ENCODE assay signal across 15 mouse cellular contexts in the genomic region with DNA sequence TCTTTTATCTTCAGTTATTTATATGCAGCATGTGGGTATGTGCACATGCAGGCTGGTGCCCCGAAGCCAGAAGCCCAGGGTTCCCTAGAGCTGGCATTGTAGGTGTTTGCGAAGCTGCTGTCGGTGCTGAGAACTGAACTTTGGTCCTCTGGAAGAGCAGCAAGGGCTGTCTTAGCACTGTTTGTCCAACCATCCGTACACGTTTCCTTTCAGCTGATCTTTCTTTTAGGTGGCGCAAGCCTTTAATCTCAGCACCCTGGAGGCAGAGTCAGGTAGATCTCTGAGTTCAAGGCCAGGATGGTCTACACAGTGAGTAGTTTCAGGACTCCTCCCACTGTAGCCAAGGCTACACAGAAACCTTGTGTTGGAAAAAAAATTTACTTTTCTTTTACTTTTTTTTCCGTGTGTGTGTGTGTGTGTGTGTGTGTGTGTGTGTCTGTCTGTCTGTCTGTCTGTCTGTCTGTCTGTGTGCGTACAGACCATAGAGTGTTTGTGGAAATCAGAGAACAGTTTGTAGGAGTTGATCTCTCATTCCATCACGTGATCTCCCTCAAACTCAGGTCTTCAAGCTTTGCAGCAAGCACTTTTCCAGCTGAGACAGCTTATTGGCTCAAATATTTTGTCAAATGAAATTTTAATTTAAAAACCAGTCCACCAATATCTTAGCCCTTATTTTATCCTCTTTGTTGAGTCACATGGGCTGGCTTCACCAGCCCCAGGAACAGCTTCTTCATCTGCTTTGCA. TPM values are rescaled to one million over a fixed set of nuclear protein-coding genes. Genes with fewer than 3 reads are reported as not detected.
DNase-seq lines count a peak whose midpoint lies in the region; TF ChIP-seq lines count a peak whose summit lies in the region.
"Had no signal": no experiment of that assay in that cellular context is flagged by ENCODE, and none has a peak within 500 bp of the region (broad histone marks: within the 10 kb centered on the region; RNA-seq: fewer than 3 reads in every experiment).

No protein-coding gene starts in this region.

- DNase-seq in liver, adult 2 months (ENCODE audit: extremely low read depth, low read depth, low spot score), result peak; percentile 97
- DNase-seq in liver, result no peak
- DNase-seq in kidney, postnatal 36 days, result peak; percentile 33 to 46
- DNase-seq in adrenal gland, adult 18-20 months (ENCODE audit: low spot score in 2 of 2), result no peak
- no peak for DNase-seq in gastrocnemius, postnatal 4 days (ENCODE audit: low spot score in 2 of 2)
- no peak for DNase-seq in cerebellum, adult 9-10 months
- DNase-seq: adrenal gland, postnatal 36 days; cerebellum, postnatal 25 days; heart, postnatal 36 days; thymus, postnatal 14 days had no signal

- no peak for TF ChIP-seq POLR2A in liver, adult 2 months (IDR thresholded peaks at IDR 0.05; ENCODE audit: extremely low read depth, insufficient read depth, low read length)
- no peak for TF ChIP-seq POLR2A in bone marrow, adult 2 months (IDR thresholded peaks at IDR 0.05; ENCODE audit: borderline replicate concordance, control insufficient read depth, low read depth, low read length)
- TF ChIP-seq POLR2A in myocyte (IDR thresholded peaks at IDR 0.05; ENCODE audit: insufficient read length, low read depth), result no peak

- no peak overlapping the region for H3K4me2 ChIP-seq in myocyte (ENCODE audit: low read depth)
- H3K4me2 ChIP-seq: heart, embryonic 12.5 days; midbrain, embryonic 12.5 days had no signal

- no peak overlapping the region for H3K9ac ChIP-seq in liver, adult 2 months (ENCODE audit: low read depth, low read length)
- H3K9ac ChIP-seq: heart, embryonic 12.5 days; midbrain, embryonic 12.5 days had no signal

- peaks cover 19% of the 10 kb centered on the region for H3K4me1 ChIP-seq in liver, adult 2 months (ENCODE audit: control insufficient read depth, insufficient read depth, low read length)
- peaks cover 4% of the 10 kb centered on the region; the same call in 1 of the 2 replicates for H3K4me1 ChIP-seq in bone marrow, adult 2 months (ENCODE audit: control insufficient read depth, insufficient read depth, low read length)

- H3K27me3 ChIP-seq in liver, adult 2 months (ENCODE audit: control insufficient read depth, insufficient read depth, low read length), result no peaks in the 10 kb centered on the region
- H3K27me3 ChIP-seq in myocyte (ENCODE audit: control insufficient read depth, insufficient read depth, insufficient read length), result no peaks in the 10 kb centered on the region

- H3K79me2 ChIP-seq in liver, adult 2 months (ENCODE audit: control insufficient read depth, insufficient read depth, low read length), result no peaks in the 10 kb centered on the region
- peaks cover 8% of the 10 kb centered on the region for H3K79me2 ChIP-seq in myocyte (ENCODE audit: control insufficient read depth, insufficient read depth)

- no peaks in the 10 kb centered on the region for H3K36me3 ChIP-seq in liver, adult 2 months (ENCODE audit: control insufficient read depth, insufficient read depth, low read length)
- H3K36me3 ChIP-seq in myocyte (ENCODE audit: control insufficient read depth, insufficient read depth), result no peaks in the 10 kb centered on the region
- H3K36me3 ChIP-seq: heart, embryonic 12.5 days; limb, embryonic 10.5 days; midbrain, embryonic 12.5 days had no signal

- H3K4me3 ChIP-seq in liver, adult 2 months (ENCODE audit: insufficient read depth, low read depth, low read length), result no peak overlapping the region
- no peak overlapping the region for H3K4me3 ChIP-seq in bone marrow, adult 2 months (replicated peaks; ENCODE audit: control insufficient read depth, low read depth, low read length)
- H3K4me3 ChIP-seq in myocyte, result no peak overlapping the region
- H3K4me3 ChIP-seq: heart, embryonic 12.5 days; limb, embryonic 10.5 days; midbrain, embryonic 12.5 days had no signal

- no peak overlapping the region for H3ac ChIP-seq in myocyte (ENCODE audit: control insufficient read depth, insufficient read length)

- H3K27ac ChIP-seq in liver, adult 2 months (replicated peaks; ENCODE audit: insufficient read depth, low read depth, low read length), result peak overlapping the region; percentile 60
- H3K27ac ChIP-seq in bone marrow, adult 2 months (ENCODE audit: control insufficient read depth, insufficient read depth, low read depth, low read length, poor library complexity), result peak overlapping the region; percentile 10; the same call in 1 of the 2 replicates
- H3K27ac ChIP-seq: limb, embryonic 10.5 days; midbrain, embryonic 12.5 days had no signal

- WGBS in liver, adult 2 months, result 30% methylated on average over 9 of the region's 9 CpGs
- 60% methylated on average over 9 of the region's 9 CpGs for WGBS in bone marrow, adult 2 months

- no peak for TF ChIP-seq CTCF in liver, adult 2 months (IDR thresholded peaks at IDR 0.05; ENCODE audit: low read depth, low read length)
- TF ChIP-seq CTCF in bone marrow, adult 2 months (IDR thresholded peaks at IDR 0.05; ENCODE audit: control insufficient read depth, insufficient read depth, low read length), result no peak

TF ChIP-seq in myocyte, 11 proteins besides CTCF, POLR2A, EP300 and RAD21:
- TF ChIP-seq USF1 (IDR thresholded peaks at IDR 0.05; ENCODE audit: low read depth), result peak; percentile 60
- TF ChIP-seq REST (IDR thresholded peaks at IDR 0.05; ENCODE audit: insufficient read depth, insufficient read length), result no peak
- peak; percentile 42 for TF ChIP-seq POLR2AphosphoS2 (IDR thresholded peaks at IDR 0.05; ENCODE audit: insufficient read length, low read depth)
TF ChIP-seq in myocyte: peak in this region for 2.

RNA-seq across cellular contexts. Expression of gene Rtkn, which starts 2.9 kb away (rescaled TPM):
- total RNA-seq in liver, adult 2 months (2014; rRNA removed), result 4.7 and 6.9 TPM in 2 replicates
- 12.2 and 17.4 TPM in 2 replicates for polyA plus RNA-seq in liver, adult 2 months (2012; rRNA removed)
- 1.3 and 1.6 TPM in 2 replicates for polyA plus RNA-seq in bone marrow, adult 2 months (2011; ENCODE audit: insufficient read depth, insufficient read length, low replicate concordance, missing spikeins)
- 29.7 TPM for polyA plus RNA-seq in myocyte (2012; fragmentation: generic; extraction: Trizol)
- 1 to 10 TPM; 4.7 to 6.6 TPM for total RNA-seq in adrenal gland, adult 18-20 months (2021)
- 10 to 100 TPM; 31.0 to 34.6 TPM for total RNA-seq in gastrocnemius, postnatal 4 days (2021)

RNA-seq across cellular contexts. Expression of gene Ino80b, which starts 7.1 kb away (rescaled TPM):
- total RNA-seq in liver, adult 2 months (2014; rRNA removed), result 9.5 and 10.3 TPM in 2 replicates
- 23.8 and 26.5 TPM in 2 replicates for polyA plus RNA-seq in liver, adult 2 months (2012; rRNA removed)
- polyA plus RNA-seq in bone marrow, adult 2 months (2011; ENCODE audit: insufficient read depth, insufficient read length, low replicate concordance, missing spikeins), result 6.6 and 16.6 TPM in 2 replicates
- 38.3 TPM for polyA plus RNA-seq in myocyte (2012; fragmentation: generic; extraction: Trizol)
- total RNA-seq in adrenal gland, adult 18-20 months (2021), result 10 to 100 TPM; 20.1 to 20.7 TPM
- total RNA-seq in gastrocnemius, postnatal 4 days (2021), result 10 to 100 TPM; 18.6 to 20.6 TPM

RNA-seq across cellular contexts. Expression of gene Wbp1, which starts 11.0 kb away (rescaled TPM):
- total RNA-seq in liver, adult 2 months (2014; rRNA removed), result 39.5 and 48.3 TPM in 2 replicates
- 85.1 and 112 TPM in 2 replicates for polyA plus RNA-seq in liver, adult 2 months (2012; rRNA removed)
- polyA plus RNA-seq in bone marrow, adult 2 months (2011; ENCODE audit: insufficient read depth, insufficient read length, low replicate concordance, missing spikeins), result 30.0 and 41.2 TPM in 2 replicates
- polyA plus RNA-seq in myocyte (2012; fragmentation: generic; extraction: Trizol), result 79.6 TPM
- total RNA-seq in adrenal gland, adult 18-20 months (2021), result 10 to 100 TPM; 84.3 to 89.0 TPM
- total RNA-seq in gastrocnemius, postnatal 4 days (2021), result 10 to 100 TPM; 52.7 to 62.3 TPM

RNA-seq across cellular contexts. Expression of gene Mogs, which starts 17.1 kb away (rescaled TPM):
- 28.2 and 38.7 TPM in 2 replicates for total RNA-seq in liver, adult 2 months (2014; rRNA removed)
- polyA plus RNA-seq in liver, adult 2 months (2012; rRNA removed), result 51.3 and 66.1 TPM in 2 replicates
- polyA plus RNA-seq in bone marrow, adult 2 months (2011; ENCODE audit: insufficient read depth, insufficient read length, low replicate concordance, missing spikeins), result 20.6 and 29.6 TPM in 2 replicates
- polyA plus RNA-seq in myocyte (2012; fragmentation: generic; extraction: Trizol), result 33.2 TPM
- total RNA-seq in adrenal gland, adult 18-20 months (2021), result 10 to 100 TPM; 38.2 to 57.2 TPM
- 10 to 100 TPM; 20.0 to 21.9 TPM for total RNA-seq in gastrocnemius, postnatal 4 days (2021)

RNA-seq across cellular contexts. Expression of gene Mrpl53, which starts 23.5 kb away (rescaled TPM):
- 66.0 and 78.2 TPM in 2 replicates for total RNA-seq in liver, adult 2 months (2014; rRNA removed)
- 73.8 and 80.0 TPM in 2 replicates for polyA plus RNA-seq in liver, adult 2 months (2012; rRNA removed)
- polyA plus RNA-seq in bone marrow, adult 2 months (2011; ENCODE audit: insufficient read depth, insufficient read length, low replicate concordance, missing spikeins), result 20.2 and 49.7 TPM in 2 replicates
- 177 TPM for polyA plus RNA-seq in myocyte (2012; fragmentation: generic; extraction: Trizol)
- total RNA-seq in adrenal gland, adult 18-20 months (2021), result 100 to 1,000 TPM in 1 of 2 experiments, 10 to 100 TPM in 1; 99.5 to 107 TPM
- 100 to 1,000 TPM in 1 of 2 experiments, 10 to 100 TPM in 1; 79.5 to 100 TPM for total RNA-seq in gastrocnemius, postnatal 4 days (2021)

Comparison
In these comparisons a context has a peak if more than half of its experiments do, and no peak if none do; other contexts are left out.
1. DNase-seq: peak in liver, adult 2 months (single experiment) and kidney, postnatal 36 days (2 of 2); none in liver (single experiment), adrenal gland, adult 18-20 months (0 of 2), gastrocnemius, postnatal 4 days (0 of 2) and cerebellum, adult 9-10 months (single experiment).